Mouse (Mus musculus): Measurements from ENCODE around the gene Lgals4. TPM values are rescaled to one million over a fixed set of nuclear protein-coding genes. Genes with fewer than 3 reads are reported as not detected.
"Not testable (repeated sequence)": the region's sequence is repeated elsewhere in the genome, so short reads cannot be mapped to it uniquely, and the experiment has no call there.

Lgals4 gene
- polyA plus RNA-seq, 1 experiment from 2014 or later, result 4.2 TPM

GRCm38 (mm10) chr7:28867508-28868340, 34.1 kb downstream of the Lgals4 start:
- not testable (repeated sequence) for H3K27ac ChIP-seq (ENCODE audit: poor library complexity, severe bottlenecking); H3K27me3 ChIP-seq (replicated peaks); H3K9ac ChIP-seq; H3K9me3 ChIP-seq (replicated peaks); H3K36me3 ChIP-seq
- Histone ChIP-seq H3K4me2 (peak overlapping the region; percentile 44), H3K4me1 (replicated peaks) (peaks cover 28% of the 10 kb centered on the region), H3K4me3 (peak overlapping the region; percentile 14; the same call in 1 of the 2 replicates)
- 21% methylated on average over 23 of the region's 23 CpGs for WGBS
- peak; percentile 52; the same call in 1 of the 2 replicates for ATAC-seq (ENCODE audit: insufficient number of reproducible peaks, low FRiP score)

- 82% methylated on average over 24 of the region's 24 CpGs for WGBS
- ATAC-seq (ENCODE audit: insufficient number of reproducible peaks, low FRiP score), result no peak
- H3K9me3 ChIP-seq (replicated peaks), result no peaks in the 10 kb centered on the region
- H3K27me3 ChIP-seq (replicated peaks), result no peaks in the 10 kb centered on the region
- no peak overlapping the region for H3K4me2 ChIP-seq
- H3K4me1 ChIP-seq (replicated peaks), result peaks cover 5% of the 10 kb centered on the region
- no peaks in the 10 kb centered on the region for H3K36me3 ChIP-seq
- no peak overlapping the region for H3K9ac ChIP-seq
- H3K4me3 ChIP-seq, result no peak overlapping the region
- H3K27ac ChIP-seq (ENCODE audit: poor library complexity, severe bottlenecking), result no peak overlapping the region
Measured at GRCm38 (mm10) chr7:28870901-28871664, 37.4 kb downstream of the Lgals4 start.

- Histone ChIP-seq H3K36me3 (no peaks in the 10 kb centered on the region), H3K4me2 (no peak overlapping the region), H3K27ac (ENCODE audit: poor library complexity, severe bottlenecking) (no peak overlapping the region), H3K9me3 (replicated peaks) (no peaks in the 10 kb centered on the region), H3K9ac (no peak overlapping the region), H3K27me3 (replicated peaks) (no peaks in the 10 kb centered on the region), H3K4me1 (replicated peaks) (0 out of 2 replicates have a peak, but pooled peaks cover 3% of the 10 kb centered on the region), H3K4me3 (no peak overlapping the region)
- WGBS, result 53% methylated on average over 2 of the region's 2 CpGs
- no peak for ATAC-seq (ENCODE audit: insufficient number of reproducible peaks, low FRiP score)
Measured at GRCm38 (mm10) chr7:28874565-28874964, 40.9 kb downstream of the Lgals4 start.

- H3K4me2 ChIP-seq, result no peak overlapping the region
- H3K9ac ChIP-seq, result no peak overlapping the region
- H3K27me3 ChIP-seq (replicated peaks), result no peaks in the 10 kb centered on the region
- 73% methylated on average over 4 of the region's 4 CpGs for WGBS
- H3K27ac ChIP-seq (ENCODE audit: poor library complexity, severe bottlenecking), result no peak overlapping the region
- no peaks in the 10 kb centered on the region for H3K9me3 ChIP-seq (replicated peaks)
- H3K4me3 ChIP-seq, result no peak overlapping the region
- 0 out of 2 replicates have a peak, but pooled peaks cover 3% of the 10 kb centered on the region for H3K4me1 ChIP-seq (replicated peaks)
- H3K36me3 ChIP-seq, result no peaks in the 10 kb centered on the region
- no peak for ATAC-seq (ENCODE audit: insufficient number of reproducible peaks, low FRiP score)
Measured at GRCm38 (mm10) chr7:28876099-28876498, 42.4 kb downstream of the Lgals4 start.

- WGBS, result 77% methylated on average over 7 of the region's 7 CpGs
- Histone ChIP-seq H3K4me2 (no peak overlapping the region), H3K9ac (no peak overlapping the region), H3K4me3 (no peak overlapping the region), H3K27me3 (replicated peaks) (no peaks in the 10 kb centered on the region), H3K4me1 (replicated peaks) (0 out of 2 replicates have a peak, but pooled peaks cover 3% of the 10 kb centered on the region), H3K27ac (ENCODE audit: poor library complexity, severe bottlenecking) (no peak overlapping the region), H3K9me3 (replicated peaks) (no peaks in the 10 kb centered on the region), H3K36me3 (no peaks in the 10 kb centered on the region)
- ATAC-seq (ENCODE audit: insufficient number of reproducible peaks, low FRiP score), result peak; percentile 89
Measured at GRCm38 (mm10) chr7:28877155-28877554, 43.5 kb downstream of the Lgals4 start.

- H3K4me3 ChIP-seq, result no peak overlapping the region
- 70% methylated on average over 4 of the region's 4 CpGs for WGBS
- no peak overlapping the region for H3K27ac ChIP-seq (ENCODE audit: poor library complexity, severe bottlenecking)
- H3K4me2 ChIP-seq, result no peak overlapping the region
- no peaks in the 10 kb centered on the region for H3K36me3 ChIP-seq
- no peaks in the 10 kb centered on the region for H3K27me3 ChIP-seq (replicated peaks)
- H3K4me1 ChIP-seq (replicated peaks), result 0 out of 2 replicates have a peak, but pooled peaks cover 3% of the 10 kb centered on the region
- no peaks in the 10 kb centered on the region for H3K9me3 ChIP-seq (replicated peaks)
- no peak overlapping the region for H3K9ac ChIP-seq
- ATAC-seq (ENCODE audit: insufficient number of reproducible peaks, low FRiP score), result no peak
Measured at GRCm38 (mm10) chr7:28877856-28878255, 44.2 kb downstream of the Lgals4 start.

GRCm38 (mm10) chr7:28879606-28880005, 46.0 kb downstream of the Lgals4 start:
- no peak overlapping the region for H3K9ac ChIP-seq
- H3K4me2 ChIP-seq, result no peak overlapping the region
- 68% methylated on average over 7 of the region's 7 CpGs for WGBS
- H3K4me1 ChIP-seq (replicated peaks), result 0 out of 2 replicates have a peak, but pooled peaks cover 3% of the 10 kb centered on the region
- H3K36me3 ChIP-seq, result no peaks in the 10 kb centered on the region
- ATAC-seq (ENCODE audit: insufficient number of reproducible peaks, low FRiP score), result no peak
- no peak overlapping the region for H3K4me3 ChIP-seq
- H3K9me3 ChIP-seq (replicated peaks), result no peaks in the 10 kb centered on the region
- H3K27me3 ChIP-seq (replicated peaks), result no peaks in the 10 kb centered on the region
- H3K27ac ChIP-seq (ENCODE audit: poor library complexity, severe bottlenecking), result no peak overlapping the region

GRCm38 (mm10) chr7:28880554-28880953, 46.9 kb downstream of the Lgals4 start:
- no peak for ATAC-seq (ENCODE audit: insufficient number of reproducible peaks, low FRiP score)
- Histone ChIP-seq H3K4me1 (replicated peaks) (0 out of 2 replicates have a peak, but pooled peaks cover 3% of the 10 kb centered on the region), H3K9ac (no peak overlapping the region), H3K4me3 (no peak overlapping the region), H3K4me2 (no peak overlapping the region), H3K36me3 (no peaks in the 10 kb centered on the region), H3K27me3 (replicated peaks) (0 out of 2 replicates have a peak, but pooled peaks cover 2% of the 10 kb centered on the region), H3K27ac (ENCODE audit: poor library complexity, severe bottlenecking) (no peak overlapping the region), H3K9me3 (replicated peaks) (no peaks in the 10 kb centered on the region)
- WGBS, result 74% methylated on average over 10 of the region's 10 CpGs

GRCm38 (mm10) chr7:28881199-28881598, 47.5 kb downstream of the Lgals4 start, which contains the start of gene Capn12:
Gene Capn12 (plus strand): TSS chr7:28881422.
- H3K9ac ChIP-seq, result no peak within 1 kb of the TSS
- H3K27ac ChIP-seq (ENCODE audit: poor library complexity, severe bottlenecking), result no peak within 1 kb of the TSS
- no peak for ATAC-seq (ENCODE audit: insufficient number of reproducible peaks, low FRiP score)
- H3K27me3 ChIP-seq (replicated peaks), result 0 out of 2 replicates have a peak, but pooled peaks cover 6% of the 10 kb centered on the region
- no peaks in the 10 kb centered on the region for H3K36me3 ChIP-seq
- WGBS, result 36% methylated on average over 13 of the region's 13 CpGs
- H3K4me3 ChIP-seq, result no peak within 1 kb of the TSS
- no peaks in the 10 kb centered on the region for H3K9me3 ChIP-seq (replicated peaks)
- no peaks in the 10 kb centered on the region for H3K4me1 ChIP-seq (replicated peaks)
- H3K4me2 ChIP-seq, result no peak within 1 kb of the TSS

- no peak for ATAC-seq (ENCODE audit: insufficient number of reproducible peaks, low FRiP score)
- no peak overlapping the region for H3K27ac ChIP-seq (ENCODE audit: poor library complexity, severe bottlenecking)
- no peak overlapping the region for H3K9ac ChIP-seq
- H3K4me3 ChIP-seq, result no peak overlapping the region
- no peak overlapping the region for H3K4me2 ChIP-seq
- peaks cover 22% of the 10 kb centered on the region for H3K27me3 ChIP-seq (replicated peaks)
- peaks cover 6% of the 10 kb centered on the region; the same call in 1 of the 2 replicates for H3K4me1 ChIP-seq (replicated peaks)
- no peaks in the 10 kb centered on the region for H3K36me3 ChIP-seq
- 74% methylated on average over 11 of the region's 11 CpGs for WGBS
- H3K9me3 ChIP-seq (replicated peaks), result no peaks in the 10 kb centered on the region
Measured at GRCm38 (mm10) chr7:28883039-28883438, 49.4 kb downstream of the Lgals4 start.

- not testable (repeated sequence) for H3K36me3 ChIP-seq; H3K27ac ChIP-seq (ENCODE audit: poor library complexity, severe bottlenecking); H3K4me3 ChIP-seq; H3K4me2 ChIP-seq; H3K9me3 ChIP-seq (replicated peaks); H3K9ac ChIP-seq; ATAC-seq (ENCODE audit: insufficient number of reproducible peaks, low FRiP score)
- 77% methylated on average over 4 of the region's 4 CpGs for WGBS
- Histone ChIP-seq H3K27me3 (replicated peaks) (peaks cover 29% of the 10 kb centered on the region), H3K4me1 (replicated peaks) (peaks cover 12% of the 10 kb centered on the region)
Measured at GRCm38 (mm10) chr7:28883704-28884103, 50.0 kb downstream of the Lgals4 start.
